Mouse (Mus musculus) ES-Bruce4 (cell line): Measurements from ENCODE around the gene Arhgef12. TPM values are rescaled to one million over a fixed set of nuclear protein-coding genes. Genes with fewer than 3 reads are reported as not detected.

Experiments used
- H3K27ac ChIP-seq: 2 replicates; pipeline ENCODE4 v1.5.1; 2012; ENCODE audit warnings: low read length, inconsistent platforms; ENCODE audit not compliant: insufficient read depth
- H3K27me3 ChIP-seq: 2 replicates; pipeline ENCODE4 v1.6.1; 2012; ENCODE audit warnings: mild to moderate bottlenecking, low read length, inconsistent platforms; ENCODE audit not compliant: control insufficient read depth, poor library complexity, insufficient read depth, severe bottlenecking
- H3K36me3 ChIP-seq: 2 replicates; pipeline ENCODE4 v1.6.1; 2012; ENCODE audit warnings: inconsistent platforms, mild to moderate bottlenecking, low read length, moderate library complexity; ENCODE audit not compliant: control insufficient read depth, poor library complexity, insufficient read depth, severe bottlenecking
- H3K4me1 ChIP-seq: one replicate; pipeline ENCODE4 v1.8.1; 2011; ENCODE audit warnings: low read length; ENCODE audit not compliant: control insufficient read depth, insufficient read depth
- H3K4me3 ChIP-seq: 2 replicates; pipeline ENCODE4 v1.5.1; 2011; ENCODE audit warnings: low read depth, mild to moderate bottlenecking, low read length
- H3K9ac ChIP-seq: 2 replicates; pipeline ENCODE4 v1.6.1; 2012; ENCODE audit warnings: low read depth, mild to moderate bottlenecking, inconsistent platforms; ENCODE audit not compliant: poor library complexity, severe bottlenecking
- H3K9me3 ChIP-seq: replicated peaks from 2 replicates; pipeline ENCODE4 v1.6.1; 2012; ENCODE audit warnings: mild to moderate bottlenecking, low read length, inconsistent platforms; ENCODE audit not compliant: control insufficient read depth, poor library complexity, insufficient read depth, severe bottlenecking
- CTCF ChIP-seq: IDR thresholded peaks from one replicate; pipeline ENCODE4 v1.8.1; 2011; ENCODE audit warnings: low read depth, low read length
- EP300 ChIP-seq: IDR thresholded peaks from 2 replicates; pipeline ENCODE4 v1.6.1; 2011; ENCODE audit warnings: low read depth, low read length; ENCODE audit not compliant: insufficient read depth
- POLR2A ChIP-seq: IDR thresholded peaks from one replicate; pipeline ENCODE4 v1.8.1; 2011; ENCODE audit warnings: low read length; ENCODE audit not compliant: insufficient read depth
- polyA plus RNA-seq: library from polyadenylated mRNA; stranded (reverse); fragments of >200 nt; gene quantifications from 2 replicates; pipeline ENCODE4 v1.2.4, GENCODE M21; 2011; ENCODE audit warnings: low read depth; ENCODE audit not compliant: missing spikeins, insufficient read depth, insufficient read length

Gene Arhgef12
- polyA plus RNA-seq, 1 experiment: 45.6 TPM

DNA sequence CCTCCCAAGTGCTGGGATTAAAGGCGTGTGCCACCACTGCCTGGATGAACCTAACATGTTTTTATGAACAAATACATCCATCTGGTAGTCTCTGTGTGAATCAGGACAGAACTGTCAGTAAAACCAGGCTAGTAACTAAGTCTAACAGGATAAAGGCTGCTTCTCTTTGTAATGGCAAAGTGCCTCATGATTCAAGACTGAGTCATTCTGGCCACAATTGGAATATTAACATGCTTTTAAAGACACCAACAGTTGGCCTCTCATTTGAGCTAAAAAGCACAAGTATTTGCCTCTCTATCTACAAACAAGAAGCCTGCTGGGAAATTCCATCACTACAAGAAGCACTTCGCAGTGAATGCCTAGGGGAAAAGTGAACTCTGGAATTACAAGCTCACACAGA is 91.7 kb downstream of the Arhgef12 start:
- H3K36me3 ChIP-seq: peaks cover 2% of the 10 kb centered on the region; the same call in 1 of the 2 replicates
- H3K27me3 ChIP-seq: no peaks in the 10 kb centered on the region
- TF ChIP-seq EP300 (no peak), CTCF (no peak), POLR2A (no peak)
- H3K9me3 ChIP-seq: no peaks in the 10 kb centered on the region
- no peak overlapping the region for H3K4me3 ChIP-seq
- no peaks in the 10 kb centered on the region for H3K4me1 ChIP-seq
- no peak overlapping the region for H3K27ac ChIP-seq
- H3K9ac ChIP-seq: no peak overlapping the region

DNA sequence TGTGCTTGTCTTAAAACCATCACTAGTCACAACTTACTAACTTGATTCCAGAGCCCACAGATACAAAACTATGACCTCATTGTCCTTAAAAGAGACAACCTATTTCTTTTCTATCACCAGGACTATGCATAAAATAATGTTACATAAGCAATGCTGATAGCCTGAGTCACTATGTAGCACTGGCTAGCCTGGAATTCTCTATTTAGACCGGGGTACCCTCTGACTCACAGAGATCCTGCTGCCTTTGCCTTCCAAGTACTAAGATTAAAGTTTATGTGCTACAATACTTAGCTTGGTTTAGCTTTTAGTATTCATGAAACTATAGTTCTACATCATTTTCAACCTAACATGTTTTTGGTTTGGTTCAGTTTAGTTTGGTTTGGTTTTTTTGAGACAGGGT is 92.2 kb downstream of the Arhgef12 start:
- TF ChIP-seq CTCF: no peak
- no peak for TF ChIP-seq EP300
- no peak for TF ChIP-seq POLR2A
- H3K9me3 ChIP-seq: no peaks in the 10 kb centered on the region
- H3K27me3 ChIP-seq: no peaks in the 10 kb centered on the region
- peaks cover 2% of the 10 kb centered on the region for H3K36me3 ChIP-seq
- H3K4me1 ChIP-seq: no peaks in the 10 kb centered on the region
- H3K4me3 ChIP-seq: no peak overlapping the region
- H3K27ac ChIP-seq: no peak overlapping the region
- H3K9ac ChIP-seq: no peak overlapping the region

- Histone ChIP-seq H3K36me3 (no peaks in the 10 kb centered on the region; the same call in none of the 2 replicates), H3K27me3 (no peaks in the 10 kb centered on the region), H3K27ac (no peak overlapping the region), H3K9ac (no peak overlapping the region), H3K4me3 (no peak overlapping the region), H3K4me1 (no peaks in the 10 kb centered on the region), H3K9me3 (no peaks in the 10 kb centered on the region)
- TF ChIP-seq CTCF: no peak
- TF ChIP-seq POLR2A: no peak
- no peak for TF ChIP-seq EP300
Measured at GRCm38 (mm10) chr9:43012541-43012940, 94.5 kb downstream of the Arhgef12 start.

DNA sequence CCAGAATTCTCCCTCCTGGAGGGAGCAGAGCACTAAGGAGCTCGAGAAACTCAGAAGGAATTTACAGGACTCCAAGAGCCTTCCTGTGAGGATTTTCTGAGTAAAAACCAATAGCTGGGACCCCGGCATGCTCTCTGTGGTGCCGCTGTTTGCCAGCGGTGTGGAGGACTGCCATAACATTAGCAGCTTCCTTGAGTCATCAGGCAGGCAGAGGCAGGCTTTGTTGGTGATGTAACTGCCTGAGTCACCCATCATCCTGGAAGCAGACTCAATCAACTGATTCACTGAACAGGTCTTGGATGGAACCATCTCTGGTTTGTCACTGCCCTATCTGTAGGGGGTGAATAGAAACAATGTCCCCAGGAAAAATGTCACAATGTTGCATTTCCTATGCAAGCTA is 96.0 kb downstream of the Arhgef12 start:
- TF ChIP-seq CTCF (no peak), EP300 (no peak), POLR2A (no peak)
- no peak overlapping the region for H3K27ac ChIP-seq
- no peak overlapping the region for H3K4me3 ChIP-seq
- no peak overlapping the region for H3K9ac ChIP-seq
- no peaks in the 10 kb centered on the region for H3K9me3 ChIP-seq
- H3K4me1 ChIP-seq: no peaks in the 10 kb centered on the region
- peaks cover 2% of the 10 kb centered on the region for H3K36me3 ChIP-seq
- H3K27me3 ChIP-seq: no peaks in the 10 kb centered on the region

- Histone ChIP-seq H3K27ac (no peak overlapping the region), H3K4me3 (no peak overlapping the region), H3K36me3 (peaks cover 8% of the 10 kb centered on the region), H3K27me3 (no peaks in the 10 kb centered on the region), H3K4me1 (no peaks in the 10 kb centered on the region), H3K9me3 (no peaks in the 10 kb centered on the region), H3K9ac (no peak overlapping the region)
- TF ChIP-seq CTCF (no peak), EP300 (no peak), POLR2A (no peak)
Measured at GRCm38 (mm10) chr9:43003881-43004280, 103.2 kb downstream of the Arhgef12 start.

- no peak for TF ChIP-seq CTCF
- no peak for TF ChIP-seq POLR2A
- TF ChIP-seq EP300: no peak
Measured at GRCm38 (mm10) chr9:43003017-43003416, 104.0 kb downstream of the Arhgef12 start.

More at GRCm38 (mm10) chr9:43003017-43003416, 104.0 kb downstream of the Arhgef12 start:
- Histone ChIP-seq H3K4me3 (no peak overlapping the region), H3K27me3 (no peaks in the 10 kb centered on the region), H3K9ac (no peak overlapping the region), H3K27ac (peak overlapping the region; percentile 41; the same call in 1 of the 2 replicates), H3K36me3 (peaks cover 15% of the 10 kb centered on the region), H3K4me1 (no peaks in the 10 kb centered on the region), H3K9me3 (no peaks in the 10 kb centered on the region)
